Mouse (Mus musculus) cortical plate, adult 2 months (tissue): ENCODE data around the gene Cog5.

ENCODE experiments used
- CTCF ChIP-seq: fragments of 200-500 bp; IDR thresholded peaks from 2 replicates; pipeline ENCODE4 v1.5.1; 2011; ENCODE audit warnings: mild to moderate bottlenecking, control low read depth, low read length; ENCODE audit not compliant: insufficient read depth; ENCODE audit errors: extremely low read depth
- POLR2A ChIP-seq: fragments of 200-500 bp; IDR thresholded peaks from 2 replicates; pipeline ENCODE4 v1.6.1; 2011; ENCODE audit warnings: mild to moderate bottlenecking, low read length, control low read depth; ENCODE audit not compliant: insufficient read depth; ENCODE audit errors: extremely low read depth

DNA sequence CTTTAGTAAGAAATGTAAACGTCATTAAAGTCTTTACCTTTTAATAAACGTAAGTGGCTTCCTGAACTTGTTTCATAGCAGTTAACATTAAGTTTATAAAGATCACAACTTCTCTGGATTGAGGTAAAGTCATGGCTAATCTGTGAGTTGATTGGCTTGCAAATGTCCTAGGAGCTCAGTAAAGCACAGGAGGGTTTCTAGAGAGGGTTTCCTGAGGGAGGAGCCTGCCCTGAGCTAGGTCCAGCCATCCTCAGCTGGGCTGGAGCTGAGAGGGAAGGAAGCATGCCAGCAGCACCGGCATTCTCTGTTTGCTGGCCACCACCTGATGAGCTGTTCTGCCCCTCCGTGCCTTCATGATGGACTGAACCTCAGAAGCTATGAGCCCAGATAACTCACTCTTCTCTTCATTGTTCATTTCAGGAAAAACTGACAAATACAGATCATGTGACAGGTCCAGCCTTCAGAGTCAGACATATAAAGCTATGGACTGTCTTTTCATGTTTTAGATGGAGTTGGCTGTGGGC lies 245.8 kb downstream of the Cog5 start:
- no peak for TF ChIP-seq CTCF
- TF ChIP-seq POLR2A = no peak
